Mouse (Mus musculus) stomach, embryonic 16.5 days (tissue): Measurements from ENCODE around the gene 1700020N01Rik. TPM values are rescaled to one million over a fixed set of nuclear protein-coding genes. Genes with fewer than 3 reads are reported as not detected.

Experiments used
- ATAC-seq: fragments of 200-750 bp; cut with Nextera tagmentation; 2 replicates; pipeline ENCODE4 v1.8.0; 2017; ENCODE audit warnings: moderate number of reproducible peaks, moderate TSS enrichment; ENCODE audit not compliant: insufficient read depth, low FRiP score
- H3K27ac ChIP-seq: fragments of 300-500 bp; sonication (generic); 2 replicates; pipeline ENCODE4 v1.5.1; 2014; ENCODE audit warnings: low read length
- H3K27me3 ChIP-seq: fragments of 300-500 bp; sonication (generic); 2 replicates; pipeline ENCODE4 v1.6.1; 2014; ENCODE audit warnings: low read length, control low read depth, mixed read lengths; ENCODE audit not compliant: control insufficient read depth, insufficient read depth
- H3K36me3 ChIP-seq: fragments of 300-500 bp; sonication (generic); 2 replicates; pipeline ENCODE4 v1.6.1; 2014; ENCODE audit warnings: low read length; ENCODE audit not compliant: control insufficient read depth, insufficient read depth
- H3K4me1 ChIP-seq: fragments of 300-500 bp; sonication (generic); 2 replicates; pipeline ENCODE4 v1.6.1; 2014; ENCODE audit warnings: low read length, control low read depth, mixed read lengths; ENCODE audit not compliant: control insufficient read depth, insufficient read depth
- H3K4me2 ChIP-seq: fragments of 300-500 bp; sonication (generic); 2 replicates; pipeline ENCODE4 v1.6.1; 2014; ENCODE audit warnings: low read depth, low read length, mixed read lengths
- H3K4me3 ChIP-seq: fragments of 300-500 bp; sonication (generic); replicated peaks from 2 replicates; pipeline ENCODE4 v1.5.1; 2014; ENCODE audit warnings: mild to moderate bottlenecking, low read length
- H3K9ac ChIP-seq: fragments of 300-500 bp; sonication (generic); 2 replicates; pipeline ENCODE4 v1.6.1; 2014; ENCODE audit warnings: low read length
- H3K9me3 ChIP-seq: fragments of 300-500 bp; sonication (generic); replicated peaks from 2 replicates; pipeline ENCODE4 v1.6.1; 2016; ENCODE audit warnings: low read length, control low read depth; ENCODE audit not compliant: control insufficient read depth
- WGBS: fragments of 180-500 bp; shearing (Covaris S2); extraction: QIAGEN DNeasy Blood & Tissue Kit; methylation state at CpG from one replicate; pipeline ENCODE4 v1.1.7; 2014; 5-methylcytosine and 5-hydroxymethylcytosine counted together
- polyA plus RNA-seq: library from polyadenylated mRNA; unstranded; fragments of >200 nt; fragmentation: Nextera tagmentation; extraction: Ambion mirVana; gene quantifications from 2 replicates; pipeline ENCODE4 v1.2.1, GENCODE M21; 2015

1700020N01Rik gene
- polyA plus RNA-seq, 1 experiment from 2014 or later: not detected

- Histone ChIP-seq H3K27ac (no peak overlapping the region), H3K4me2 (no peak overlapping the region), H3K27me3 (no peaks in the 10 kb centered on the region), H3K36me3 (no peaks in the 10 kb centered on the region), H3K9ac (no peak overlapping the region), H3K9me3 (no peaks in the 10 kb centered on the region), H3K4me3 (no peak overlapping the region), H3K4me1 (no peaks in the 10 kb centered on the region)
- WGBS: 73% methylated on average over 2 of the region's 2 CpGs
- ATAC-seq: no peak
These were observed 5.9 kb upstream of the 1700020N01Rik start for GRCm38 (mm10) chr10:21587041-21587440.

DNA sequence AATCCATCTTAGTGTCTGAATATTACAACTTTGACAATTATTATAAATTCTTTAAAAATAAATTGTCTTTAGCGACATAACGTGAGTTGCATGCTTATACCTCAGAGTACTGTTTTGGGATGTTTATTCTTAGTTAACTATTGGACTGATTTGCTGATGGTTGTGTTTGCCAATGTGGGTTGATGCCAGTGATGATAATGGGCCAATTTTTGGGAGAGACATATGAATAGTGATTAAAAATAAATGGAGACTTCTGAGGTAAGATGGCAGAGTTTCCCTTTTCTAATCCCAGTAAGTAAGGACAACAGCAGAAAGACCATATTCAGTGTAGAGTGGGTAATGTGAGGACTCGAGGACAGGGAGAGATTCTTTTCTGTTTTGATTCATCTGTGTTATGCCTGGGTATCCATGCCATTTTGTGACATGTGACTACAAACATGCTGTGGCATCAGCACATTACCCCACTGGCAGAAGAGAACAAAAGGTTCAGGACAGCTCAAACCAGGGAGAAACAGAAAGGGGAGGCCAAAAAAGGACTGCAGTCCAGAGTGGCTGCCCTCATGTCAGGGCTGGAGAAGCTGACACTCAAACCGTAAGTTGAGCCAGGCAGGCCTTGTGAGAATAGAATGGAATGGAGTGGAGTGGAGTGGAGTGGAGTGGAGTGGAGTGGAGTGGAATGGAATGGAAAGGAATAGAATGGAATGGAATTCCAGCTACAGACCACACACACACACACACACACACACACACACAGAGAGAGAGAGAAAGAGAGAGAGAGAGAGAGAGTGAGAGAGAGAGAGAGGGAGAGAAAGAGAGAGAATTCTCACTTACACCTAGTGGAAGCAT is 4.7 kb upstream of the 1700020N01Rik start:
- WGBS: 82% methylated on average over 4 of the region's 4 CpGs
- Histone ChIP-seq H3K4me1 (no peaks in the 10 kb centered on the region), H3K27me3 (no peaks in the 10 kb centered on the region), H3K4me2 (no peak overlapping the region), H3K36me3 (no peaks in the 10 kb centered on the region), H3K9ac (no peak overlapping the region), H3K27ac (no peak overlapping the region), H3K4me3 (no peak overlapping the region), H3K9me3 (no peaks in the 10 kb centered on the region)
- ATAC-seq: no peak

- 44% methylated on average over 5 of the region's 5 CpGs for WGBS
- no peak overlapping the region for H3K9ac ChIP-seq
These were observed 8.0 kb downstream of the 1700020N01Rik start for GRCm38 (mm10) chr10:21600931-21601330.

GRCm38 (mm10) chr10:21604476-21604875 is 11.5 kb downstream of the 1700020N01Rik start:
- Histone ChIP-seq H3K9ac (no peak overlapping the region), H3K27me3 (no peaks in the 10 kb centered on the region), H3K27ac (no peak overlapping the region), H3K9me3 (no peaks in the 10 kb centered on the region), H3K4me3 (no peak overlapping the region), H3K4me2 (no peak overlapping the region), H3K36me3 (no peaks in the 10 kb centered on the region), H3K4me1 (peaks cover 16% of the 10 kb centered on the region)
- 77% methylated on average over 8 of the region's 8 CpGs for WGBS
- ATAC-seq: no peak

More at GRCm38 (mm10) chr10:21600931-21601330, 8.0 kb downstream of the 1700020N01Rik start:
- Histone ChIP-seq H3K4me2 (no peak overlapping the region), H3K4me3 (no peak overlapping the region), H3K4me1 (peaks cover 13% of the 10 kb centered on the region), H3K27me3 (no peaks in the 10 kb centered on the region), H3K27ac (no peak overlapping the region), H3K36me3 (no peaks in the 10 kb centered on the region), H3K9me3 (no peaks in the 10 kb centered on the region)
- no peak for ATAC-seq

GRCm38 (mm10) chr10:21605011-21605571 is 12.1 kb downstream of the 1700020N01Rik start:
- Histone ChIP-seq H3K9me3 (no peaks in the 10 kb centered on the region), H3K4me1 (peaks cover 18% of the 10 kb centered on the region), H3K27me3 (no peaks in the 10 kb centered on the region), H3K36me3 (no peaks in the 10 kb centered on the region), H3K9ac (no peak overlapping the region), H3K4me3 (no peak overlapping the region), H3K27ac (peak overlapping the region; percentile 47; the same call in 1 of the 2 replicates), H3K4me2 (no peak overlapping the region)
- 0 out of 2 replicates have a peak, but pooled peaks have one; percentile 72 for ATAC-seq
- 36% methylated on average over 4 of the region's 4 CpGs for WGBS

DNA sequence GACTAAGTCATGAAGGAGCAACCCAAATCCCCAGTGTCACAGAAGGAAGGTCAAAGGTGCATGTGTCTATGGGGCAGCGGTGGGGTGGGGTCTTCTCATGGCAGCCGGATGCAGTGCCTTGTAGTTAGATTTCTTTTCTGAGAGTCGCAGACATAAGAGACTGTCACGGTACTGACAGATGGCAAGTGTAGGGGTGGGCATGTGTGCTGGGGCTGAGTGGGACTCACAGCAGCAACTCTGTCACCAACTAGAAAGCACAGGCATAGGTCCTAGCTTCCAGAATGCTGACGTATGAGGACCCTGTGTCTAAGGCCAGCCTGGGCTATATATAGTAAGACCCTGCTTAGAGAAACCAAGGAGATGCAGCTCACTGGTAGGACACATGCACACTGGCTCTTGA is 12.7 kb downstream of the 1700020N01Rik start:
- 74% methylated on average over 5 of the region's 5 CpGs for WGBS
- H3K9ac ChIP-seq: no peak overlapping the region
- no peaks in the 10 kb centered on the region for H3K36me3 ChIP-seq
- H3K4me1 ChIP-seq: peaks cover 18% of the 10 kb centered on the region
- ATAC-seq: no peak
- H3K27ac ChIP-seq: 0 out of 2 replicates have a peak overlapping the region, but pooled peaks have one; percentile 47
- no peaks in the 10 kb centered on the region for H3K27me3 ChIP-seq
- H3K4me2 ChIP-seq: no peak overlapping the region
- H3K9me3 ChIP-seq: no peaks in the 10 kb centered on the region
- H3K4me3 ChIP-seq: no peak overlapping the region

DNA sequence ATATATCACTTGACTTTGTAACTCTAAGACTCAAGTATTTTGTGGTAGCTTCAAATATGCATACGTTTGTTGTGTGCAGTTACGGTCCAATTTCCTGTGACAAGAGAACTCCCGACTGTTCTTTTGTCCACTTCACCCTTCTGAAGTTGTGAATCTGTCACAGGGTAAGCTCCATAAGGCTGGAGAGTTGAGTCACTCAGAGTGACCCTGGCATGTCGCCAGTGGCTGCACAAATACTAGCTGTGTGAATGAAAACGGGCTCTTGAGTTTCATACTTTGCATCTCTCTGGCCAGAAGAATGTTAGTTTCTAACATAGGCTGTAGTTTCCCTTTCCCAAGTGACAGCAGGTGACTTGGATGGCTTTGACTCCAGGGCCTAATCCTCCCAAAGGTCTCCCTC is 14.0 kb downstream of the 1700020N01Rik start:
- Histone ChIP-seq H3K9ac (no peak overlapping the region), H3K27ac (no peak overlapping the region), H3K4me3 (no peak overlapping the region), H3K4me1 (peaks cover 18% of the 10 kb centered on the region), H3K4me2 (no peak overlapping the region), H3K9me3 (no peaks in the 10 kb centered on the region), H3K36me3 (no peaks in the 10 kb centered on the region), H3K27me3 (no peaks in the 10 kb centered on the region)
- WGBS: 71% methylated on average over 5 of the region's 5 CpGs
- ATAC-seq: no peak

DNA sequence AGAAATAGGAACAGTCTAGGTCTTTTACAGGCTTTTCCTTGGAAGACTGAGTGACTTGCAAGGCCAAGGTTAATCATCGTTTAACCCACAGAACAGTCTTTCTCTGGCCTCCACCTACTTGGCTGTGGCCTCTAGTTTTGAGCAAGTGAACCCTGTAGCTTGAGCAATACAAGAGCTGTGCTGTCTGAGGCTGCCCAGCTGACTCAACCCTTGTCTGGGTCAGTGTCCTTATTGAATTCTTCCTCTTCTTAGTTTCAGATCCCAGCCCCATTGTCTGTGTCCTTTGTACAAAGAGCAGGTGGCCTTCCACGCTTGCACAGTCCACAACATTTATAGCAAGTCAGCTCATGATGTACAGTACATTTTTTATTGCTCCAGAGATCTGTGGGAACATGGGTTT is 16.6 kb downstream of the 1700020N01Rik start:
- ATAC-seq: no peak
- Histone ChIP-seq H3K4me1 (peaks cover 16% of the 10 kb centered on the region), H3K9me3 (no peaks in the 10 kb centered on the region), H3K4me3 (no peak overlapping the region), H3K4me2 (no peak overlapping the region), H3K27ac (no peak overlapping the region), H3K36me3 (no peaks in the 10 kb centered on the region), H3K27me3 (no peaks in the 10 kb centered on the region; the same call in 1 of the 2 replicates), H3K9ac (no peak overlapping the region)
- WGBS: 70% methylated on average over 2 of the region's 2 CpGs
